Mouse (Mus musculus): ENCODE measurements around the gene Ppil3.

The Ppil3 gene

DNA sequence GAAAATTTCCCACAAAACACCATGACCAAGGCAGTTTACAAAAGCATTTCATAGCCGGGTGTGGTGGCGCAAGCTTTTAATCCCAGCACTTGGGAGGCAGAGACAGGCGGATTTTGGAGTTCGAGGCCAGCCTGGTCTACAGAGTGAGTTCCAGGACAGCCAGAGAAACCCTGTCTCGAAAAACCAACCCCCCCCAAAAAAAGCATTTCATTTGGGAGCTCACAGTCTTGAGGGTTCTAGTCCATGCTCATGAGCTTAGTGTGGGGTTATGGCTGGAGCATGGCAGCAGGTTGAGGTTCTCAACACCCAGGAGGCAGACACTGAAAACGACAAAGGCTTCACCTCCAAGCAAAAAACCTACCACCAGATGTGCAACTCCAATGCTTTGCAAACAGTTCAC lies 37.1 kb downstream of the Ppil3 start:
- DNase-seq: no peak

DNA sequence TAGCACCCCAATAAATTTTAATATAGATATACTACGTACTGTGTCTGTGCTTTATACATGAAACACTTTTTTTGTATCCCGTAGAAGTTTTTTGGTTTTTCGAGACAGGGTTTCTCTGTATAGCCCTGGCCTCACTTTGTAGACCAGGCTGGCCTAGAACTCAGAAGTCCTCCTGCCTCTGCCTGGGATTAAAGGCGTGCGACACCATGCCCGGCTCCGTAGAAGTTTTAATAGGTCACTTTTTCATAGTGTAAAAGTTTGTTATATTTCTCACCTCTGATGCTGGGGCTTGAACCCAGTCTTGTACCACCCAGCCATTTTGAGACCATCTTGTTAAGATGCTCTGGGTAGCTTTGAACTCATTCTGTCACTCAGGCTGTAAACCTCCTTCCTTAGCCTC lies 38.0 kb downstream of the Ppil3 start:
- no peak for DNase-seq

DNA sequence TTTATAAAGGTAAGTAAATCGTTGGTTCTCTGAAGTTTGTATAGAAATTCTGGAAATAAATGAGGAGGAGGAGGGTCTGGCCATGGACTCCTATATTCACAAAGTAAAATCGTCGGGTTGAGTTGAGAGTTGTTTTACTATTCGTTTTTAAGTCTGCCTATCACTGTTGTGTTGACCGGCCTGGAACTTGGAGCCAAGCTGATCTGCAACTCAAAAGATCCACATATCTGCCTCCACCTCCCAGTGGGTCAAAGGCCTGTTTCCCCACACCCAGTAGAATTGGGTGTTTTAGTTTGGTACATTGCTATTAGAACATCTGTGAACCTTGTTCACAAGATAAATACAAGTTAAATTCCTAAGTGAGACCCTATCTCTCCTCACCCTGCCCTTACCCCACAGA lies 41.5 kb downstream of the Ppil3 start:
- no peak for DNase-seq

DNA sequence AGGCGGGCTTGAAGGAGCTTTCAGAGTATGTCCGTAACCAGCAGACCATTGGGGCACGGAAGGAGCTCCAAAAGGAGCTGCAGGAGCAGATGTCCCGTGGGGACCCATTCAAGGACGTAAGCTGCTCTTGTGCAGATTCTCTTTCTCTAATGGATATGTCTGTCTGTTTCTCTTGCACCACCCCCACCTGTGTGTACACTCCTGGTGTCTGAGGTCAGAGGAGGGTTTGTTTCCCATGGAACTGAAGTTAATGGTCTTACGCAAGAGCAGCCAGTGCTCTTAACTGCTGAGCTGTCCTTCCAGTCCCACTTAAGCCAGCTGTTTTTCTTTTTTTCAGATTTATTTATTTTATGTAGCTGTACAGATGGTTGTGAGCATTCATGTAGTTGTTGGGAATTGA lies 43.9 kb downstream of the Ppil3 start:
- no peak for DNase-seq

DNA sequence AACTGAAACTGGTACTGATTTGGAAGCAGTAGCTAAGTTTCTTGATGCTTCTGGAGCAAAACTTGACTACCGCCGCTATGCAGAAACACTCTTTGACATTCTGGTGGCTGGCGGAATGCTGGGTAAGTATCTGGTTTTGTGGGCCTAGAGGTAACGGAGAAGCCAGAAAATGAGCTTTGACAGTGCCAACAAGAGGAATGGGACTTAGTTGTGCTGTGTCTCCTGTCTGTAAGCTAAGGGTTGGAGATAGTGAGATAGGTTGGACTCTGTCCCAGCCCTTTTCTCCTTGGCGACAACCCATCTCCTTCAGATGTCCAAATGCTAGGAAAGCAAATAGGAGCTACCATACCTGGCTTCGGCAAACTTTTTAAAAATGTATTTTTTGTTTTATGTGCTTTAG lies 47.6 kb downstream of the Ppil3 start:
- no peak for DNase-seq

DNA sequence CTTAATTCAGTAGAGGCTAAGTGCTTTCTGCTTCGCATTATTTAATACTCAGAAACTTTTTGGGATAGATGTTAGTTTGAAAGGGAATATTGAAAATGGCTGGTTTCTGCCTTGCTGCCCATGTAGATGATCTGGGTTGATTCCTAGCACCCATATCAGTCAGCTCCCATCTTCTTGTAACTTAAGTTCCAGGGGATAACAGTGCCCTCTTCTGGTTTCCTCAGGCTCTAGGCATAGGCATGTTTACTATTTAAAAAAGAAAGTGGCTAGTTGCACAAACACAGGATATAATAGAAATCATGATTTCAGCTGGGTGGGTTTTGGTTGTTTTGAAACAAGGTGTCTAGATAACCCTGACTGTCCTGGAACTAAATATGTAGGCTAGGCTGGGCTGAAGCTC lies 49.1 kb downstream of the Ppil3 start:
- DNase-seq: no peak

DNA sequence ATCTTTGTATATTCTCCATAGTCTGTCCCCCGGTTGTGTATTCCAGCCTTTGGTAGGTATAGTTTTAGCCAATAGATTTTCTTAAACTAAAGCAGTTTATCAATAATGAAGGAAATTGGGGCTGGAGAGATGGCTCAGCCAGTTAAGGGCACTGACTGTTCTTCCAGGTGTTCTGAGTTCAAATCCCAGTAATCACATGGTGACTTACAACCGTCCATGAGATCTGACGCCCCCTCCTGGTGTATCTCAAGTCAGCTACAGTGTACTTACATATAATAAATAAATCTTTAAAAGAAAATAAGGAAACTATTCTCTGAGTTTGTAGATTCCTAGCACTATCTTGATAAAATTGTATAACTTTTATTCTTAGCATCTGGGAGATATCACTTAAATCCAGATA lies 49.9 kb downstream of the Ppil3 start:
- DNase-seq: no peak

DNA sequence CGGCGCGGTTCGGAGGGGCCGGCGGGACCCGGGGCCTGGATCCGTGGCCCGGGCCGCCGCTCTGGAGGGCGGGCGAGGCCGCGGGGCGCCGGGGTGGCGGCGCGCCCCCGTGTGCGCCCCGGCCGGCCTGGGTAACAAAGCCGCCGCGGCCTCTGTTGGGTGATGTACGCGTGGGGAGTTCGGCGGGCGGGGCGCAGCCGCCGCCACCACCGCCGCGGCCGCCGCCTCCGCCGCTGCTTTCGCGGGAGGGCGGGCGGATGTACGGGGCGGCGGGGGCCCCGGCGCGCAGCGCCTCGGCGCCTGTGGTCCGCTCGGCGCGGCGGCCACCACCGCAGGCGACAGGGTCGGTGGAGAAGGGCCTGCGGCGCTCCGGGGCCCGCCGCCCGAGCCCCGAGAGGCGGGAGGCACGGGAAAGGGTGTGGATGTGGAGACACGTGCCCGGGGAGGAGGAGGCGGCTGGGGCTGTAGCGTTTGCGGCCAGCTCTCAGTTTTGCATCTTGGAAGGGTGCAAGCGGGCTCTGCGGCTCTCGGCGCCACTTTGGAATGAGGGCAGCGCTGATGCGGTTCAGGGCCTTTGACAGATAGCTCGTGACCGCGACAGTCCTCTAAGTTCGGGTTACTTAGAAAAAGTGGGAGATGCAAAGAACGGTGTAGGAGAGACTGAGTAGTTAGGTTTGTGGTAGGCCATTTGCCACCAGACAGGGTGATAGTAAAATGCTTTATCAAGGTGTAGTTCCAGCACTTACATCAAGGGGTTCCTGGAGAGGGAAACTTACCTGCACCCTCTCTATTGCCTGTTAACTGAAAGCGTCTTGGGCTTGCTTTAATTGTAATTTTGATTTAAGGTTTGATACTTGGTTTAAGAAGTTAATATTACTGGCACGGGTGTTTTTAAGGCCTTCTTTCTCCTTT lies 51.7 kb downstream of the Ppil3 start:
- DNase-seq: peak; percentile 52

DNA sequence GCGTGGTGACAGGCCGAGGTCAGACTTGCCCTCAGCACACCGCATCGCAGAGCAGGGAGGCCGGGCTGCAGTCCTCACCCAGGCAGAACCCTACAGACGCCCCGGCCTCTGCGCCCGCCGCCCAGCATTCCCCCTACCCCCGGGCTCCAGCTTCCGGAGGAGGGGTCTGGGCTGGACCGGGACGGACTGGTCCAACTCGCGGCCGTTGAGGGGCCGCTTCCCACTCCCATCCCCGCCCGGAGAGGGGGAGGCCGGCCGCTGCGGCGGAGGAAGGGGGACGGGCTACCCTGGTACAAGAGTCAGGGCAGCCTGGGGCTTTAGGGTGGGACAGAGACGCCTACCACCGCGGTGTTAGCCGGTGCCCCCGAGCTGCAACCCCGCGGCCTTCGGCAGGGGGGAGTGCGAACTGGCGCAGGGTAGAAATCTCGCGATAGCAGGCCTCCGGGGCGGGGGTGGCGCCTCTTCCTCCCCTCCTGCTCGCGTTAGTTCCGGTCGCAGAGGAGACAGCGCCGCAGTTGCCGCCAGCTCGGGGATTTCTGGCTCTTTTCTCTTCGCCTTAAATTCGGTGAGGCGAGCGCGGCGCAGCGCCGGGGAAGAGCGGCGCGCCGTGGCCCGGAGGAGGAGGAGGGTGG lies 52.5 kb downstream of the Ppil3 start, which contains the start of gene Bzw1:
Gene Bzw1, plus strand, starts transcription at position 247 of the 632 bp plus-strand sequence.
- peak; percentile 93 for DNase-seq

DNA sequence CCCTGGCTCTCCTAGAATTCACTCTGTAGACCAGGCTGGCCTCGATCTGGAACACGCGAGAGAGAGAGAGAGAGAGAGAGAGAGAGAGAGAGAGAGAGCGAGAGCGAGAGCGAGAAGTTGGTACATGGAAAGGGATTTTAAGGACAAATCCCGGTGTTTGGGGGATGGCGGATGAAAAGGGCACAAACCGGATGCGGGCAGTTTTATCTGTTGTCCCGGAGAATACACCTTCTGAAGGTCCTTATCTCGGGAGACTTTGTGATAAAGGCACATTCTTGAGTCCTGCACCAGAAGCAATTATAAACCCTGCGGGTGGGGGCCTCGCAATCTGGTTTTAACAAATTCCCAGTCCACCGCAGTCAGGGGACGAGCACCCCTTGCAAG lies 53.0 kb downstream of the Ppil3 start:
- DNase-seq: no peak

DNA sequence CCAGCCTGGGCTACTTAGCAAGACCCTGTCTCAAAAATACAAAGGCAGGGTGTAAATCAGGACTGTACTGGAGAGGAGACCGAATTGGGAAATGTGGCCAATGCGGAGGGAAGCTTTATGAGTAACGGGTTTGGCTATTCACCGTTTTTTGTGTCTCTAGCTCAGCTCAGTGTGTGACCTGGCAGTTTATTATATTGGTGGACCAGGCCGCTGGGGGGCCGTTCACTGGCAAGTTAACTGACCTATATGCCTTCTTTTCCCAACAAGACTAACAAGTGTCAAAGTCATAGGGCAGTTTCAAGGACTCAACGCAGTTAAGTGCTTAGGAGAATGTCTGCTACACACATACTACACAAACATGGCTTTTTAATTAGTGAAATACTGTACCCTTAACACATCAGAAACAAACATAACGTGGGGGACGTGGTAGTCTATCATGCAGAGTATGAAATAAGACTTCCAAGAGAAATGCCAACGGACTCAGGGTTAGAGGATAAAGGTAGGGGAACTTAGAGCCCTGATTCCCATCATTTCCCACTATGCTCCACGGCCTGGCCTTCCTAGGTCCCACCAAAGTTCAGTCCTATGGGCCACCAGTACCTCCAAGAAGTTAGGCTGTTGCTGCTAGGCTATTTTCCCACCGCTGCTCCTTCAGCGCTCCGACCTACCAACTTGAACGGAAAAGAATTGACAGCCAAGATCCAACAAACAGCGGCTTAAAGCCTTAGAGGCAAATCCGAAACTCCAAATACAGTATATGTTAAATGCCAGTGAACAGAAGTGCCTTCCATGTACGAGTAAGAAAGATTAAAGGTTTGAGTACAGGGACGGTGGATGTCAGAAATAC lies 53.6 kb downstream of the Ppil3 start:
- DNase-seq: no peak

DNA sequence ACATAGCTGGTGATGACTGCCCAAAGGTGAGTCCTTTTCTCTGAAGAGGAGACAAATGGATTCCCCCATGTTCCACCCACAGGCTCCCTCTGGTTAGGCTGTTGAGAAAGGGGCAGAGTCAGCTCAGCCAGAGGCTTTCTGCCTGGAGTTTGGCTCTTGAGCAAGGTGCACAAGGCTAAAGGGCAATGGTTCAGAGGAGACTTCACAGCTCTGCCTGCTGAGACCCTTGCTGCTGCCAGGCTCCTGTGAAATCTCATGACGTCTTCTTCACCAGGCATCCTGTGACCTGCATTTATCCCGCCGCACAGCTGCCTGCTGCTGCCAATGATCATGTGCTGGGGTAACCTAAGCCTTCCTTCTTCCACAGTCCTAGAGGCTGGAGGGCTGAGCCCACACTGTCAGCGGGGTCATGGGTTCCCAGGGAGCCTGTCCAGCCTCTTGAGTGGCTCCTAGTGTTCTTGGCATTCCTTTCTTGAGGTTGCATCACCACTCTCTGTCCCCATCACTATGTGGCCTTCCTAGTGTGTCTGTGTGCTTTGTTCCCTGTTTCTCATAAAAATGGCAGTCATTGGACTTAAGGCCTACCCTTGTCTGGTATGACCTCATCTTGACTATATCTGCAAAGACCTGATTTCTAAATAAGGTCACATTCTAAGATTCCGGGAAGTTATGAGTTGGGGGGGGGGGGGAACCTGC lies 62.6 kb downstream of the Ppil3 start:
- DNase-seq: peak; percentile 65
